Mouse (Mus musculus) ES-E14 (cell line): ENCODE results near the gene Klhdc4. TPM values are rescaled to one million over a fixed set of nuclear protein-coding genes. Genes with fewer than 3 reads are reported as not detected.

Experiments
- DNase-seq: peaks from one replicate; pipeline ENCODE4 v3.0.0-alpha.2; 2013; ENCODE audit warnings: low read depth, low spot score
- H3K27ac ChIP-seq: 2 replicates; pipeline ENCODE4 v1.5.1; 2012; ENCODE audit warnings: low read depth, mild to moderate bottlenecking, low read length, moderate library complexity, mixed read lengths; ENCODE audit not compliant: poor library complexity, insufficient read depth, severe bottlenecking
- H3K36me3 ChIP-seq: 2 replicates; pipeline ENCODE4 v1.6.1; 2012; ENCODE audit warnings: mild to moderate bottlenecking, low read length, moderate library complexity, mixed read lengths; ENCODE audit not compliant: control insufficient read depth, poor library complexity, insufficient read depth, severe bottlenecking
- H3K4me1 ChIP-seq, 2 experiments: fragments of 150-350 bp in 1 of 2; sonication (generic) in 1 of 2; 2 replicates each; pipeline ENCODE4 v1.6.1; 2012; ENCODE audit warnings: low read length in 2 of 2, mild to moderate bottlenecking in 1 of 2, mixed read lengths in 1 of 2; ENCODE audit not compliant: control insufficient read depth in 2 of 2, insufficient read depth in 2 of 2, poor library complexity in 1 of 2
- H3K4me3 ChIP-seq, 2 experiments: fragments of 150-350 bp in 1 of 2; sonication (generic) in 1 of 2; 2 replicates each; pipeline ENCODE4 v1.5.1; 2012; ENCODE audit warnings: low read length in 2 of 2, low read depth in 1 of 2, mild to moderate bottlenecking in 1 of 2, mixed read lengths in 1 of 2; ENCODE audit not compliant: insufficient read depth in 1 of 2, poor library complexity in 1 of 2, severe bottlenecking in 1 of 2
- H3K9ac ChIP-seq: 2 replicates; pipeline ENCODE4 v1.6.1; 2012; ENCODE audit warnings: low read depth, mild to moderate bottlenecking, low read length, mixed read lengths; ENCODE audit not compliant: poor library complexity, insufficient read depth, severe bottlenecking
- H3K9me3 ChIP-seq: fragments of 150-350 bp; sonication (generic); 2 replicates; pipeline ENCODE4 v1.6.1; 2012; ENCODE audit warnings: low read depth, mild to moderate bottlenecking, low read length; ENCODE audit not compliant: control insufficient read depth, insufficient read depth
- CHD2 ChIP-seq: IDR thresholded peaks from 2 replicates; pipeline ENCODE4 v1.6.1; 2014; ENCODE audit warnings: mild to moderate bottlenecking, low read depth, low read length, inconsistent platforms
- HCFC1 ChIP-seq: IDR thresholded peaks from 2 replicates; pipeline ENCODE4 v1.6.1; 2012; ENCODE audit warnings: low read length, inconsistent platforms, borderline replicate concordance; ENCODE audit not compliant: insufficient read depth
- MAFK ChIP-seq: IDR thresholded peaks from 2 replicates; pipeline ENCODE4 v1.6.1; 2014; ENCODE audit warnings: mild to moderate bottlenecking, low read depth, low read length, inconsistent platforms; ENCODE audit not compliant: insufficient read depth
- ZC3H11A ChIP-seq: IDR thresholded peaks from 2 replicates; pipeline ENCODE4 v1.6.1; 2012; ENCODE audit warnings: low read depth, mild to moderate bottlenecking, inconsistent platforms, low read length, borderline replicate concordance
- ZNF384 ChIP-seq: IDR thresholded peaks from 2 replicates; pipeline ENCODE4 v1.6.1; 2012; ENCODE audit warnings: low read depth, low read length, inconsistent platforms
- in situ Hi-C, 2 experiments: fragments of 600-800 bp; cut with MboI; formaldehyde crosslinking; loops; one replicate each; pipeline ENCODE4 v1.15.1; 2025; ENCODE audit warnings: low sequenced_read_pairs in 2 of 2, inconsistent platforms in 1 of 2; ENCODE audit not compliant: unreplicated experiment in 2 of 2
- total RNA-seq: library from RNA; depleted of rRNA; stranded (reverse); fragments of 300-350 nt; gene quantifications from 2 replicates; pipeline ENCODE4 v1.2.3, GENCODE M21; 2012

The Klhdc4 gene
- total RNA-seq, 1 experiment = 65.9 TPM

- Histone ChIP-seq H3K27ac (0 out of 2 replicates have a peak overlapping the region, but pooled peaks have one; percentile 71), H3K36me3 (no peaks in the 10 kb centered on the region), H3K9me3 (no peaks in the 10 kb centered on the region), H3K4me1 (peaks cover 7 to 15% of the 10 kb centered on the region in 2 experiments; a peak in 3 of 4 replicates), H3K9ac (peak overlapping the region; percentile 69), H3K4me3 (no peak overlapping the region)
- no peak for DNase-seq
- in situ Hi-C loops = loop anchor here in 1 of 2 experiments (10.0 kb wide), 1 partner anchor 63 kb away; no protein-coding TSS in a partner anchor
- TF ChIP-seq CHD2 = no peak
- no peak for TF ChIP-seq MAFK
- no peak for TF ChIP-seq ZNF384
- TF ChIP-seq HCFC1 = no peak
- no peak for TF ChIP-seq ZC3H11A
These were observed 22.3 kb upstream of the Klhdc4 start for GRCm38 (mm10) chr8:121851716-121852115.

- Histone ChIP-seq H3K27ac (peak overlapping the region; percentile 71; the same call in 1 of the 2 replicates), H3K36me3 (no peaks in the 10 kb centered on the region), H3K4me1 (peaks cover 7 to 15% of the 10 kb centered on the region in 2 experiments; a peak in 3 of 4 replicates), H3K4me3 (peak overlapping the region; percentile 26 to 43; a peak in 3 of 4 replicates), H3K9ac (peak overlapping the region; percentile 78), H3K9me3 (no peaks in the 10 kb centered on the region)
- DNase-seq = peak; percentile 99
- in situ Hi-C loops = loop anchor here in 1 of 2 experiments (10.0 kb wide), 1 partner anchor 64 kb away; no protein-coding TSS in a partner anchor
- 0 out of 2 replicates have a peak, but pooled peaks have one; percentile 8 for TF ChIP-seq ZC3H11A
- TF ChIP-seq MAFK = no peak
- TF ChIP-seq HCFC1 = peak; percentile 53; the same call in 1 of the 2 replicates
These were observed 21.6 kb upstream of the Klhdc4 start for GRCm38 (mm10) chr8:121850821-121851470.

DNA sequence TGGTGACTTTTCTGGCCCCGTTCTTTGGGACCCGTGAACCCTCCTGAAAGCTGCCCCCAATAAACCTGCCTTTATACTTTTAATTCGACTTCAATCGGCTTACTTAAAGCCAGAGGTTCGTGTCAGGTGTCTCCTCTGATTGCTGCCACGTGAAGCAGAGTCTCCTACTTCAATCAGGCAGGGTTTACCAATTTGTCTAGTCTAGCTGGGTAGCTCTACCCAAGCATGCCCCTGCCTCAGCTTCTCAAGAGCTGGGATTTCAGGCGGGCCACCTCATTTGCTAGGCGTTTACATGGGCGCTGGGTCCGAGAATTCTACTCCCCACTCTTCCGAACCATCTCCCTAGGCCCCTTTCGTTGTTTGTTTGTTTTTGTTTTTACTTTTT is 21.1 kb upstream of the Klhdc4 start:
- Histone ChIP-seq H3K9ac (peak overlapping the region; percentile 78), H3K9me3 (no peaks in the 10 kb centered on the region), H3K4me3 (peak overlapping the region; percentile 26 to 43; a peak in 3 of 4 replicates), H3K36me3 (no peaks in the 10 kb centered on the region), H3K4me1 (peaks cover 7 to 15% of the 10 kb centered on the region in 2 experiments; a peak in 3 of 4 replicates), H3K27ac (peak overlapping the region; percentile 61; the same call in 1 of the 2 replicates)
- in situ Hi-C loops = loop anchor here in 1 of 2 experiments (10.0 kb wide), 1 partner anchor 64 kb away; no protein-coding TSS in a partner anchor
- TF ChIP-seq HCFC1 = no peak
- TF ChIP-seq MAFK = no peak
- no peak for TF ChIP-seq CHD2
- no peak for TF ChIP-seq ZC3H11A
- TF ChIP-seq ZNF384 = 0 out of 2 replicates have a peak, but pooled peaks have one; percentile 2
- no peak for DNase-seq

GRCm38 (mm10) chr8:121850018-121850417 is 20.6 kb upstream of the Klhdc4 start:
- no peak for TF ChIP-seq MAFK
- no peak for TF ChIP-seq HCFC1
- TF ChIP-seq CHD2 = no peak
- TF ChIP-seq ZNF384 = peak; percentile 81
- peak; percentile 83; the same call in 1 of the 2 replicates for TF ChIP-seq ZC3H11A
- H3K9me3 ChIP-seq = no peaks in the 10 kb centered on the region
- H3K27ac ChIP-seq = no peak overlapping the region
- peak overlapping the region; percentile 78 for H3K9ac ChIP-seq
- peaks cover 7 to 15% of the 10 kb centered on the region in 2 experiments; a peak in 3 of 4 replicates for H3K4me1 ChIP-seq
- DNase-seq = peak; percentile 67
- H3K4me3 ChIP-seq = peak overlapping the region; percentile 26 to 43; a peak in 1 of 4 replicates
- in situ Hi-C loops = loop anchor here in 1 of 2 experiments (10.0 kb wide), 1 partner anchor 65 kb away; no protein-coding TSS in a partner anchor
- H3K36me3 ChIP-seq = no peaks in the 10 kb centered on the region
